Mouse (Mus musculus) erythroblast, embryonic 14.5 days (primary cell): ENCODE data around the gene Fnip1. TPM values are rescaled to one million over a fixed set of nuclear protein-coding genes. Genes with fewer than 3 reads are reported as not detected.
"Not testable (repeated sequence)": the region's sequence is repeated elsewhere in the genome, so short reads cannot be mapped to it uniquely, and the experiment has no call there.

Experiments
- H3K27me3 ChIP-seq: 2 replicates; pipeline ENCODE4 v1.6.1; 2012; ENCODE audit warnings: inconsistent platforms; ENCODE audit not compliant: control insufficient read depth
- H3K36me3 ChIP-seq: 2 replicates; pipeline ENCODE4 v1.6.1; 2012; ENCODE audit warnings: mild to moderate bottlenecking, inconsistent platforms; ENCODE audit not compliant: control insufficient read depth
- H3K4me1 ChIP-seq: 2 replicates; pipeline ENCODE4 v1.6.1; 2012; ENCODE audit warnings: inconsistent platforms; ENCODE audit not compliant: control insufficient read depth
- H3K4me3 ChIP-seq: replicated peaks from 2 replicates; pipeline ENCODE3; 2012; ENCODE audit warnings: moderate library complexity, mild to moderate bottlenecking, inconsistent platforms
- H3K9me3 ChIP-seq: 2 replicates; pipeline ENCODE4 v1.6.1; 2012; ENCODE audit warnings: low read length, inconsistent platforms, mixed read lengths; ENCODE audit not compliant: control insufficient read depth
- GATA1 ChIP-seq: IDR thresholded peaks from 2 replicates; pipeline ENCODE4 v1.6.1; 2012; ENCODE audit warnings: low read length, inconsistent platforms, mixed read lengths
- TAL1 ChIP-seq: IDR thresholded peaks from 3 replicates; pipeline ENCODE4 v1.6.1; 2012; ENCODE audit warnings: low read length, inconsistent platforms, mixed read lengths
- polyA plus RNA-seq: library from polyadenylated mRNA; stranded (reverse); fragments of >175 nt; gene quantifications from 2 replicates; pipeline ENCODE4 v1.2.3, GENCODE M21; 2012

Fnip1 gene
- polyA plus RNA-seq, 1 experiment: 0.03 TPM

DNA sequence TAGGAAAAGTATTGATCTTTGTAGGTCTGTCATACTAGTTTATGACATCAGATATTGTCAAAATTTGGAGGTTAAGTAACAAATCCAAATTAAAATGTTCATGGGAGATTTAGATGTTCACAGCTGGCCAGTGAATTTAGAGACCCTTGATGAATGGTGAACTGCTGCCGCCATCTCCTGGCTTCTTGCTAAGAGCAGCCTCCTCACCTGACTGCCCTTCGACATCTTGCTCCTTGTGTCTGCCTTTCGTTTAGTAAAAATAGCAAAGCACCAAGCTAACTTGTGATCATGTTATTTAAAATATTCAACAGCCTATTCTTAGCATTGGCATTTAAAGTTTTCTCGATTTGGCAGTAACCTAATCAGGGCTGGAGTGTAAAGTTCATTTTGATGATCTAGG, 15.0 kb upstream of the Fnip1 start:
- H3K4me3 ChIP-seq: no peak overlapping the region
- H3K27me3 ChIP-seq: peaks cover 6% of the 10 kb centered on the region; the same call in 1 of the 2 replicates
- no peaks in the 10 kb centered on the region for H3K9me3 ChIP-seq
- H3K4me1 ChIP-seq: peaks cover 4% of the 10 kb centered on the region
- no peaks in the 10 kb centered on the region for H3K36me3 ChIP-seq
- TF ChIP-seq TAL1 (no peak), GATA1 (no peak)

DNA sequence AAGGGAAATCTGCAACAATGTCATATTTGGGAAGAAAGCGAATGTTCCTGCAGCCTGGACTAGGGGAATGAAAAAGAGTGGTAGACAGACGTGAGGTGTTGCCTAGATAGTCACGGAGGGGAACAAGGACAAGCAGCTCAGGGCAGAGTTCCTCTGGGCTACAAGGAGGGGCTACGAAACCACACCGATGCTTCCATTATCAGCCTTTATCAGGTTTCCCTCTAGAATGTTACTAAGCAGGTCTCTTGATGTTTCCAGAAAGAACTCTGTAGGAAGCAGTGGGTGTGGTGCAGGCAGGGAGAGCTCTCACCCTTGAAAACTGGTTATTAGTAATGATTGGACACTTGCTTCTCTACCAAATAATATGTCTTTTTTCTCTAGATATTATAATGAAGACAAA, 11.7 kb upstream of the Fnip1 start:
- Histone ChIP-seq H3K4me1 (peaks cover 4% of the 10 kb centered on the region), H3K4me3 (no peak overlapping the region), H3K27me3 (no peaks in the 10 kb centered on the region), H3K9me3 (no peaks in the 10 kb centered on the region), H3K36me3 (no peaks in the 10 kb centered on the region)
- TF ChIP-seq GATA1 (no peak), TAL1 (no peak)

DNA sequence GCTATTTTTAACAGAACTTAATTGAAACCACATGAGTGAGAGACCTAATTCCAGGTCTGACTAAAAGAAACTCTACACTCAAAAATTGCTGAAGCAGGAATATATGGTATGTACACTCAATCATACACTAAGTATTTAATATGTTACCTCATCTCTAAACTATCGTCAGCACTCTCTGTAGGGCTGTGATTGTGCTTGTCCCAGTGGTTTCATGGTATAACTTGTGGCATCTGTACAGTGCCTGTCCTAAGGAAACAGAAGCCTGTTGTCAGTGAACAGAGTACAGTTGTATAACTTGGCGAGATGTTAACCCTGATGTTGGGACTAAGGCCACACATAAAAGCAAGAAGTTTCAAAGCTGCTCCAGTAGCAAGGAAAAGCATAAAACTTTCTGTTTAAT, 10.9 kb upstream of the Fnip1 start:
- no peaks in the 10 kb centered on the region for H3K36me3 ChIP-seq
- TF ChIP-seq GATA1: no peak
- no peak for TF ChIP-seq TAL1
- no peak overlapping the region for H3K4me3 ChIP-seq
- peaks cover 4% of the 10 kb centered on the region for H3K4me1 ChIP-seq
- H3K9me3 ChIP-seq: no peaks in the 10 kb centered on the region
- H3K27me3 ChIP-seq: no peaks in the 10 kb centered on the region

DNA sequence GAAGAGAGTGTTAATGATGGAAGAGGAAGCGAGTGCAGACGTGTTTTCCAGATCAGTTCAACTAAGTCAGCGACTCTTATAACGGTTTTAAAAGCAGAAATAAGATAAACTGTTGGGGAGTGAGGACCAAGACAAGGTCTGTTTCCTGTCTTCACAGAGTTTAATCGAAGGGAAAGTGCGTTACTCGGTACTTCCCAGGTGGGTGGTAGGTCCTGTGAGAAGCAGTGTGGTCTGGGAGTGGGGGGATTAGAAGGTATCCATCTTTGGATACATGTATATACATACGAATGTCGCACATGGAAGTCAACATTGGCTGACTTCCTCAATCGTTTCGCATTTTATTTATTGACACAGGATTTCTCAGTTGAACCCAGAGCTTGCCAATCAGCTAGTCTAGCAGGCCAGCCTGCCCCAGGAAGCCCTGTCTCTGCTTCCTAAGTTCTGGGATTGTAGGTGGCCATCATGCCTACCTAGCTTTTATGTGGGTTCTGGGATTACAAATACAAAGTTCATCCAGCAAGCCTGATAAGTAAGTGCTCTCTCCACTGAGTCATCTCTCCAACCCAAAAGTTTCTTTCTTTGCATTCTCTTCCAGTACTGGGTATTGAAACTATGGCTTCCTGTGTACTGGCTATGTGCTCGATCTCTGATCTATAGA, 10.2 kb upstream of the Fnip1 start:
- Histone ChIP-seq H3K27me3 (no peaks in the 10 kb centered on the region), H3K36me3 (no peaks in the 10 kb centered on the region), H3K9me3 (no peaks in the 10 kb centered on the region), H3K4me1 (peaks cover 4% of the 10 kb centered on the region), H3K4me3 (no peak overlapping the region)
- no peak for TF ChIP-seq GATA1
- TF ChIP-seq TAL1: no peak

DNA sequence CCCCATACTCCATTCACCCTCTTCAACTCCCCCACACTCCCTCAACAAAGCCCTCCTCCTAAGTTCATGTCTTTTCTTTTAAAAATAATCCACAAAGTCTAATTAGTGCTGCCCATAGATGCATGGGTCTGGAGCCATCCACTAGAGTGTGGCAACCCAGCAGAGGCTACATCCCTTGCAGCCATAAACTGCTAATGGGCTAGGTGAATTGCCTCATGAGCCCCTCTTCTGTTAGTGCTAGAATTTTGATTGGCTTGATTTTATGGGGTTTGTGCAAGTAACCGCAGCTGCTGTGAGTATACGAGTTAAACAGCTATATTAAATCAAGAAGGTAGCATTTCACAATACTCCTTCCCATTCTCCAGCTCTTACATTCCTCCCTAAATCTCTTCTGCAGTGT, 8.8 kb upstream of the Fnip1 start:
- peaks cover 4% of the 10 kb centered on the region for H3K4me1 ChIP-seq
- H3K4me3 ChIP-seq: no peak overlapping the region
- H3K36me3 ChIP-seq: no peaks in the 10 kb centered on the region
- TF ChIP-seq TAL1 (no peak), GATA1 (no peak)
- no peaks in the 10 kb centered on the region for H3K9me3 ChIP-seq
- H3K27me3 ChIP-seq: no peaks in the 10 kb centered on the region

DNA sequence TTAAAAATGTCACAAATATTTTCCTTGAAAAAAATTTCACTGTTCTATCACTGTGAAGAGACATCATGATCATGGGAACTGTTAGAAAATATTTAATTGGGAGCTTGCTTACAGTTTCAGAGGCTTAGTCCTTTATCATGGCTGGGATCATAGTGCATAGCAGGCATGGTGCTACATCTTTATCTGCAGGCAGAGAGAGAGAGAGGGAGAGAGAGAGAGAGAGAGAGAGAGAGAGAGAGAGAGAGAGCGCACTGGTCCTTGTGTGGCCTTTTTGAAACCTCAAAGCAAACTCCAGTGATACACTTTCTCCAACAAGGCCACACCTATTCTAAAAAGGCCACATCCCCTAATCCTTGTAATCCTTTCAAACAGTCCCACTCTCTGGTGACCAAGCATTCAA, 2.2 kb upstream of the Fnip1 start:
- no peaks in the 10 kb centered on the region for H3K27me3 ChIP-seq
- H3K36me3 ChIP-seq: peaks cover 3% of the 10 kb centered on the region
- H3K4me3 ChIP-seq: no peak overlapping the region
- H3K4me1 ChIP-seq: peaks cover 21% of the 10 kb centered on the region
- TF ChIP-seq GATA1 (no peak), TAL1 (no peak)
- no peaks in the 10 kb centered on the region for H3K9me3 ChIP-seq

DNA sequence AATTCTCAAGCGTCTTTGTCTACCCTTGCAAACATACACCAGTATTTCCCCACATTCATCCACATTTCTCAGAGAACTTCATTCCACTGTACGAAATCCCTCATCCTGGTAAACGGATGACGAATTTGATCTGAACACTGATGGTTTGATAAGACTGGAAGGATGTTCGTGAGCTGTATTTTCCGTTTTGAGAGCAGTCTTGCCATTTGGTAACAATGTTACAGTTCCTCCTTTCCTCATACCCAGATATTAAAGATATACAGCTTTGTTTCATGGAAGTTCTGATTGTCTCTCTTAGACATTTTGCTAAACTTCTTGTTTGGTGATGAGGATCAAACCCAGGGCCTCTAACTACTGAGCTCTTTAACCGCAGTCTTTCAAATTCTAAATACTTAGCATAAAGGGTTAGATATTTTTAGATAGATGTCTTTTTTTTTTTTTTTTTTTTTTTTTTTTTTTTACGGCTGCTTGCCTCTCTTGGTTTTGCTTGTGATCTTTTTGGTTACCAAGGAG, 633 bp upstream of the Fnip1 start:
- TF ChIP-seq GATA1: no peak
- no peak for TF ChIP-seq TAL1
- peak overlapping the region; percentile 88 for H3K4me3 ChIP-seq
- H3K36me3 ChIP-seq: peaks cover 3% of the 10 kb centered on the region
- no peaks in the 10 kb centered on the region for H3K9me3 ChIP-seq
- no peaks in the 10 kb centered on the region for H3K27me3 ChIP-seq
- peaks cover 21% of the 10 kb centered on the region for H3K4me1 ChIP-seq

DNA sequence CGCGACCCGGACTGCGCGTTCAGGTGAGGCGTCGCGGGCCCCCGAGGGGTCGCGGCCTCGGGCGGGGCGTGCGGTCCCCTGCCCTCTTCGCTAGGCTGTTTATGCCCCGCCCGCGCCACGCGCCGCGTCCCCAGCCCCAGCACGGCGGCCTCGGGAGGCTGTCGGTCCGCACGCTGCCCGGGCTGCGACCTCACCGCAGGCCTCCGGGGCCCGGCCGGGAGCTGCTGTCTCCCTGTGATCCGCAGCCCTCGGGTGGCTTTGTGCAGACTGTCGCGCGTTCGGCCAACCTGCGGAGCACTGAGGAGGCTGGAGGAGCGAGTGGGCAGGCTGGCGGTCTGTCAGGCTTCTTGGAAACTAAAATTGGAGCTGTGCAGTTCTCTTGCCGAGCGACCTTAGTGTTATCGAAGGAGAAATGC, 375 bp downstream of the Fnip1 start:
- Histone ChIP-seq H3K4me3 (peak overlapping the region; percentile 88), H3K9me3 (no peaks in the 10 kb centered on the region), H3K36me3 (peaks cover 3% of the 10 kb centered on the region), H3K4me1 (peaks cover 24% of the 10 kb centered on the region), H3K27me3 (no peaks in the 10 kb centered on the region)
- no peak for TF ChIP-seq TAL1
- no peak for TF ChIP-seq GATA1

DNA sequence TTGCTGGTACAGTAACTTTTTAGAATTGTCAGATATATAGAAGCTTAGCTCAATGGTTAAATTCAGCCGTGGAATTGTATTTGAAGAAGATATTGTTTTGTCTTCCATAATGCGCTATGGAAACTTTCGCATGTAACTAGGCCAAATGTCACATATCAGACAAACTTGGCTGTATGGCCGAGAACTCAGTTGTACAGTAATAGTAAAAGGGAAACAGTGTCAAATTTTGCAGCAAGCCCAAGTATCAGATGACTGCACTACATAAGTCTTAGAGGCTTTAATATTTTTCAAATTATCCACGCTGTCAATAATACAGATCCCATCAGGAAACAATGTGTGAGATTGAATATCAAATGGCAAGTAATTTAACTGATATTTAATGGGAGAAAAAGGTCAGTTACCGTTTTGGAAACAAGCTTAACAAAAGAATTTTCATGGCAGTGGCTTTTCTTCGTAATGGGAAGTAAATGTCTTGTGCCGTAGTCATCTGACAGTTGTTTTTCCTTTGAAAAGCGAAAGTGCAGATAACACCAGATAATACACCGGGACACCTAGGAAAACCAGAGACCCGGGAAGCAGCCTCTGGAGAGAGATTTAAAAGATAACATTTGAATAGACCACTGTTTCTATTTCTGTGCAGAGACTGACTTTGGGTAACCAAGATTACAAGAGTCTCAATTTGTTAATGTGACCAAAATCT, 1.1 kb downstream of the Fnip1 start:
- H3K9me3 ChIP-seq: no peaks in the 10 kb centered on the region
- H3K36me3 ChIP-seq: peaks cover 5% of the 10 kb centered on the region
- H3K27me3 ChIP-seq: no peaks in the 10 kb centered on the region
- peak overlapping the region; percentile 88 for H3K4me3 ChIP-seq
- peaks cover 30% of the 10 kb centered on the region for H3K4me1 ChIP-seq
- TF ChIP-seq GATA1 (no peak), TAL1 (no peak)

DNA sequence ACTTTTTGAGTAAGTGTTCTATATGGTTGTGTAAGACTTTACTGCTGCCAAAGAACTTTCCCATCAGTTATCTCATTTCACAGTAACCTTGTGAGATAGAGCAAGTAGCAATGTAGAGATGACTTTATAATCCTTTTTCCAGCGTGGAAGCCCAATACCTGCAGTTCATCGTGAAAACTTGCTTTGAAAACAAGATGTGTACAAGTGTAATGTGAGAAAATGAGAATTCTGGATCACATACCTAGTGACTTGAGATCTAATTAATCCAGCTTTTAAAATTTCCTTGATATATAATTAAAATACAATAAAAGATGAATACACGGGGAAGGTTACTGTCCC, 1.7 kb downstream of the Fnip1 start:
- TF ChIP-seq GATA1: no peak
- TF ChIP-seq TAL1: no peak
- Histone ChIP-seq H3K36me3 (peaks cover 5% of the 10 kb centered on the region), H3K4me1 (peaks cover 30% of the 10 kb centered on the region), H3K27me3 (no peaks in the 10 kb centered on the region), H3K9me3 (no peaks in the 10 kb centered on the region), H3K4me3 (peak overlapping the region; percentile 88)

DNA sequence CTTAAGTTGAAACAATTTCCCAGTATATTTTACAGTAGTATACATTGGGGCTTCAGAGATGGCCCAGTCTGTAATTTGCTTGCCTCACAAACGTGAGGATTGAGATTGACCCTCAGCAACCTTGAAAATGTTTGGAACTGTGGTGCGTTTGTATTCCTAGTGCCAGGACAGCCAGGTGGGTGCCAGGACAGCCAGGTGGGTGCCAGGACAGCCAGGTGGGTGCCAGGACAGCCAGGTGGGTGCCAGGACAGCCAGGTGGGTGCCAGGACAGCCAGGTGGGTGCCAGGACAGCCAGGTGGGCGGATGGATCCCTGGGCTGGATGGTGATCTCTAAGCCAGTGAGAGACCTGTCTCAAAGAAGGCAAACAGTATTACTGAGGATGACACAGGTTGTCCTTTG, 12.8 kb downstream of the Fnip1 start:
- not testable (repeated sequence) for H3K4me3 ChIP-seq, H3K36me3 ChIP-seq, H3K9me3 ChIP-seq, H3K4me1 ChIP-seq, H3K27me3 ChIP-seq
